Comparison of ENCODE assay signal across 9 mouse cellular contexts in genomic region chr2:166215610-166216511, GRCm38 (mm10).
DNase-seq lines count a peak whose midpoint lies in the region; ATAC-seq and TF ChIP-seq lines count a peak whose summit lies in the region.
"Had no signal": no experiment of that assay in that cellular context is flagged by ENCODE, and none has a peak within 500 bp of the region (broad histone marks: within the 10 kb centered on the region; RNA-seq: fewer than 3 reads in every experiment).

No protein-coding gene starts in this region.

- TF ChIP-seq CTCF in liver, adult 2 months (IDR thresholded peaks at IDR 0.05; ENCODE audit: low read depth, low read length), result no peak

- no peak for TF ChIP-seq POLR2A in liver, adult 2 months (IDR thresholded peaks at IDR 0.05; ENCODE audit: extremely low read depth, insufficient read depth, low read length)

- H3K27ac ChIP-seq in liver, adult 2 months (replicated peaks; ENCODE audit: insufficient read depth, low read depth, low read length), result peak overlapping the region; percentile 68
- H3K27ac ChIP-seq in liver, embryonic 12.5 days, result no peak overlapping the region
- H3K27ac ChIP-seq in forebrain, embryonic 16.5 days (ENCODE audit: low read length), result no peak overlapping the region
- H3K27ac ChIP-seq in neural tube, embryonic 12.5 days, result no peak overlapping the region

- H3K4me1 ChIP-seq in liver, adult 2 months (ENCODE audit: control insufficient read depth, insufficient read depth, low read length), result peaks cover 14% of the 10 kb centered on the region
- no peaks in the 10 kb centered on the region; the same call in 1 of the 2 replicates for H3K4me1 ChIP-seq in liver, embryonic 12.5 days
- peaks cover 13% of the 10 kb centered on the region for H3K4me1 ChIP-seq in forebrain, embryonic 16.5 days (replicated peaks; ENCODE audit: control insufficient read depth, insufficient read depth, low read length)
- H3K4me1 ChIP-seq in neural tube, embryonic 12.5 days, result peaks cover 24% of the 10 kb centered on the region

- H3K27me3 ChIP-seq in liver, adult 2 months (ENCODE audit: control insufficient read depth, insufficient read depth, low read length), result no peaks in the 10 kb centered on the region
- H3K27me3 ChIP-seq in liver, embryonic 12.5 days (replicated peaks), result peaks cover 15% of the 10 kb centered on the region; the same call in 1 of the 2 replicates
- no peaks in the 10 kb centered on the region; the same call in 1 of the 2 replicates for H3K27me3 ChIP-seq in forebrain, embryonic 16.5 days (replicated peaks; ENCODE audit: control insufficient read depth, insufficient read depth, low read length)
- peaks cover 62% of the 10 kb centered on the region for H3K27me3 ChIP-seq in neural tube, embryonic 12.5 days (replicated peaks)

- H3K4me3 ChIP-seq in liver, adult 2 months (ENCODE audit: insufficient read depth, low read depth, low read length), result no peak overlapping the region
- H3K4me3 ChIP-seq in liver, embryonic 12.5 days, result no peak overlapping the region
- H3K4me3 ChIP-seq in forebrain, embryonic 16.5 days (replicated peaks; ENCODE audit: low read length), result no peak overlapping the region
- H3K4me3 ChIP-seq in neural tube, embryonic 12.5 days, result no peak overlapping the region

- no peak overlapping the region for H3K4me2 ChIP-seq in liver, embryonic 12.5 days
- H3K4me2 ChIP-seq in forebrain, embryonic 16.5 days (ENCODE audit: low read length), result no peak overlapping the region
- peak overlapping the region; percentile 0; the same call in 1 of the 2 replicates for H3K4me2 ChIP-seq in neural tube, embryonic 12.5 days (replicated peaks)
- H3K4me2 ChIP-seq: lung, embryonic 14.5 days had no signal

- no peaks in the 10 kb centered on the region for H3K79me2 ChIP-seq in liver, adult 2 months (ENCODE audit: control insufficient read depth, insufficient read depth, low read length)

- no peak for ATAC-seq in liver, embryonic 12.5 days
- ATAC-seq in forebrain, embryonic 16.5 days, result peak; percentile 80
- ATAC-seq in neural tube, embryonic 12.5 days (ENCODE audit: low FRiP score, low read depth), result peak; percentile 85

- no peaks in the 10 kb centered on the region for H3K9me3 ChIP-seq in liver, embryonic 12.5 days (replicated peaks)
- H3K9me3 ChIP-seq in forebrain, embryonic 16.5 days (ENCODE audit: control insufficient read depth, low read length), result no peaks in the 10 kb centered on the region
- no peaks in the 10 kb centered on the region for H3K9me3 ChIP-seq in neural tube, embryonic 12.5 days

- DNase-seq in liver, adult 2 months (ENCODE audit: extremely low read depth, low read depth, low spot score), result peak; percentile 89
- peak; percentile 82 to 95 for DNase-seq in kidney, postnatal 25 days
- DNase-seq in urinary bladder, postnatal 4 days (ENCODE audit: low spot score in 2 of 2), result no peak
- DNase-seq in gastrocnemius, adult 8-10 months (ENCODE audit: low spot score in 2 of 2), result no peak
- no peak for DNase-seq in heart, adult 11 months
- DNase-seq: lung, embryonic 14.5 days had no signal

- WGBS in liver, adult 2 months, result 31% methylated on average over 18 of the region's 18 CpGs
- WGBS in liver, embryonic 12.5 days (ENCODE audit: insufficient replicate concordance), result 67% methylated on average over 18 of the region's 18 CpGs
- whole genome bisulfite sequencing in forebrain, embryonic 16.5 days, result 52% methylated on average over 18 of the region's 18 CpGs
- 27% methylated on average over 18 of the region's 18 CpGs for WGBS in neural tube, embryonic 12.5 days

- H3K36me3 ChIP-seq in liver, adult 2 months (ENCODE audit: control insufficient read depth, insufficient read depth, low read length), result no peaks in the 10 kb centered on the region
- H3K36me3 ChIP-seq in liver, embryonic 12.5 days, result no peaks in the 10 kb centered on the region
- H3K36me3 ChIP-seq in forebrain, embryonic 16.5 days (ENCODE audit: control insufficient read depth, insufficient read depth), result no peaks in the 10 kb centered on the region
- H3K36me3 ChIP-seq in neural tube, embryonic 12.5 days, result no peaks in the 10 kb centered on the region

- H3K9ac ChIP-seq in liver, adult 2 months (ENCODE audit: low read depth, low read length), result peak overlapping the region; percentile 42
- no peak overlapping the region for H3K9ac ChIP-seq in liver, embryonic 12.5 days
- H3K9ac ChIP-seq in forebrain, embryonic 16.5 days (replicated peaks; ENCODE audit: low read depth, low read length), result no peak overlapping the region
- 0 out of 2 replicates have a peak overlapping the region, but pooled peaks have one; percentile 5 for H3K9ac ChIP-seq in neural tube, embryonic 12.5 days
- H3K9ac ChIP-seq: lung, embryonic 14.5 days had no signal

Comparison
In these comparisons a context has a peak if more than half of its experiments do, and no peak if none do; other contexts are left out.
1. H3K9ac ChIP-seq: peak in liver, adult 2 months (single experiment) and neural tube, embryonic 12.5 days (single experiment); none in liver, embryonic 12.5 days (single experiment) and forebrain, embryonic 16.5 days (single experiment).
2. DNase-seq: peak in liver, adult 2 months (single experiment) and kidney, postnatal 25 days (2 of 2); none in urinary bladder, postnatal 4 days (0 of 2), gastrocnemius, adult 8-10 months (0 of 2) and heart, adult 11 months (single experiment).